Mouse (Mus musculus) heart, adult 11 months (tissue): Measurements from ENCODE around the gene Pan2.
"Not testable (repeated sequence)": the region's sequence is repeated elsewhere in the genome, so short reads cannot be mapped to it uniquely, and the experiment has no call there.

Experiments
- DNase-seq: peaks from one replicate; pipeline ENCODE4 v3.0.0; 2022

Pan2 gene

DNA sequence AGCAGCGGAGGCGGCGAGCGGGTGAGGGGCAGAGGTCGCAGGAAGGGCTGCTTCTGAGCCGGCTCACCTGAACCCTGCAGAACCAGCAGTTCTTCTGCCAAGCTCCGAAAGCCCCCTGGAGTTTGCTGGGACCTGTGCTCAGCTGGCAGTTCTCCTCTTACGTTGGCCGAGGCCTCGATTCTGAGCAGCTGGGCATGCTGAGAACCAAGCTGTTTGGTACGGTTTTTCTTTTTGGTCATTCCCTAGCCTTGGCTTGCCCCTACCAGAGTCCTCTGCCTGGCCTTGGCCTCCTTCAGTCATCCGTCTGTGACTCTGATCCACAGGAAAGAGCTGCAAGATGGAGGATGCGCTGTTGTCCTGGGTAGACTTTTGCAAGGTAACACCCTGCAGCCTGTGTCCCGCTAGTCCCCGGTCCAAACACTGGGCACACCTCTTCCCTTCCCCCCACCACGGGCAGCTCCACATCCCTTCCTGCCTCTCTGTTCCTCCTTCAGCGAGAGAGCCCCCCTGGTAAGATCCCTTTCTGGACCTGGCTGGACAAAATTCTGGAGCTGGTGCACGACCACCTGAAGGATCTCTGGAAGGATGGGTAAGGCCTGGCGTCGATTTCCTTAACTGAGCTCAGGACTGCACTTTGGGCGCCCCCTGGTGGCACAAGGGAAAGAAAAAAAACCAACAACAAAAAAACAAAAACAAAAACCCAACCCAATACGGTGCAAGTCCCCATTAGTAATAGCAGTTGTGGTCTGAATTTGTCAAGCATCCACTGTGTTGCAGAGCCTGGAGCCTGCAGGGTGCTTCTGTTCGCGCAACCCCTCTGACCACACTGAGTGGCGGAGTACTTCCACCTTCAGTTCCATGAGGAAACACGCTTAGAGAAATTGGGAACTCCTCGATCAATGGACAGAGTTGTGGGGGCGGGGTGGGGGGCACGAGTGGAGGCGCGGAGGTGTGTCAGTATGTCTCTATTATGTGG is 19.2 kb upstream of the Pan2 start:
- peak; percentile 91 for DNase-seq

- DNase-seq: peak; percentile 96
Measured at GRCm38 (mm10) chr10:128290594-128290993, 12.5 kb upstream of the Pan2 start.

- DNase-seq: no peak
Measured at GRCm38 (mm10) chr10:128296370-128297090, 6.6 kb upstream of the Pan2 start.

- no peak for DNase-seq
Measured at GRCm38 (mm10) chr10:128297221-128297620, 5.9 kb upstream of the Pan2 start.

- DNase-seq: no peak
Measured at GRCm38 (mm10) chr10:128297622-128298021, 5.5 kb upstream of the Pan2 start.

GRCm38 (mm10) chr10:128298243-128298642 is 4.9 kb upstream of the Pan2 start:
- DNase-seq: no peak

DNA sequence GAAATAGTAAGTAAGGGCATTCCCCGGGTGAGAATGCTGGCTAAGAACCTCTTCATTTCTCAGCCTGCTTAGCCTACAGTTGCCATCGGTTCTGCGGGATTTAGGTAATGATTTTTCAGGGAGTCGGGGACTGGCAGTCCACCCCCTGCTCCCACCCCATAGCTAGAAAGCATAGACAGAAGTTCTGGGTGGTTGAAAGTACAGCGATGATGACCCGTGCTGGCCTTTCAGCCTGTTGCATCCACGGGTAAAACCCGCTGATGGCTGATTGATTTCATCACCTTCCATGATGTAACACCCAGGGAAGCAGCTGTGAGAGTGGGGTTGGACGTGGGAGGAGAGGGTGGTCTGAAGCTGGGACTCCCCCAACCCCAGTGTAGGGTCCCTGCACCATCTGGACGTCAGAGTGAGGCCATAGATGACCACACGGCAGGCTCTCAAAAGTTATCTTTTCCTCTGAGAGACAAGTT is 4.4 kb upstream of the Pan2 start, which contains the start of gene Il23a:
Gene Il23a, minus strand, starts transcription at position 51 of the 470 bp plus-strand sequence.
- no peak for DNase-seq

DNA sequence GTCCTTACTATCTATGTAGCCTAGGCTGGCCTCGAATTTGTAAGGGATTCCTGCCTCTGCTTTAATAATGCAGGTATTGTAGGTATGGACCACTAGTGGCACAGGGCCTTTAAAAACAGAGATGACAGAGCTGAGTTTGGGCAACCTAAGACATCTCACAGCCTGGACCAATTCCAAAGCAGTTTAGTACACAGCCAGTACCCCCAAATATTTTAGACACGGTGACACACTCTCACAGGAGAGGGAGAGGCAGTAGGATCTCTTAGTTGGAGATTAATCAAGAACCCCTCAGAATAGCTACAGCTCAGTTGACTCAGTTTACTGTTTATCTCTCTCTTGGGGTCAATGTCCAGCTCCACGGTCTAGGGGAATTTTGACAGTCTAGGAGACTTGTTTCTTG is 778 bp upstream of the Pan2 start:
- no peak for DNase-seq

DNA sequence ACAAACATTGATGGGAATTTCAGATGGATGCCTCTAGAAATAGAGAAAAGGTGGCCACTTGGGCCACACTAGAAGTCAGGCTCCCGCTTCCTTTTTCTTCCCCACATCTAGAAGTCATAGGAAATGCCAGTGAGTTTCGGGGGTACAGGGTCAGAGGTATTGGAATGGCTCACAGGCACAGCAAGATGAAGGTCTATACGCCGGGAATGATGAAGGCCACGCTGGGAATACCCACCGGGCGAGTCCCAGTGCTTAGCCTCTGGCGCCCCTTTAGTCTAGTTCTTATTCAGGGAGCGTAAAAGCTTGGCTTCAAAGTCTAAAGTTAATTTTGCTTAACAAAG is 380 bp upstream of the Pan2 start:
- no peak for DNase-seq

DNA sequence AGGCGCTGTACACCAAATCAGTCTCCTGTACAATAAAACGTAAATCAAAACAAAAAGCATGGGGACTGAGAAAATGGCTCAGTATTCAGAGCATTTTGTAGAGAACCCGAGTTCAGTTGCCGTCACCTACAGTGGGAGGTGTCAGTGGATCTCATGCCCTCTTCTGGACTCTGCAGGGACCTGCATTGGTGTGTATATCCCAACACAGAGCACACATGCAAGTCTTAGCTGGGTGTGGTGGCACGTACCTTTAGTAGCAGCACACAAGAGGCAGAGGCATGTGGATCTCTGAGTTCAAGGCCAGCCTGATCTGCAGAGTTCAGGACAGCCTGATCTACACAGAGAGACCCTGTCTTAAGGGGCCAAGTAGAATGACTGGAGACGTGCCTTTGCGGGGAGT is 6.5 kb downstream of the Pan2 start:
- no peak for DNase-seq

- peak; percentile 89 for DNase-seq
Measured at GRCm38 (mm10) chr10:128310177-128310576, 7.0 kb downstream of the Pan2 start.

GRCm38 (mm10) chr10:128310902-128311301 is 7.8 kb downstream of the Pan2 start:
- DNase-seq: no peak

- no peak for DNase-seq
Measured at GRCm38 (mm10) chr10:128315578-128315977, 12.4 kb downstream of the Pan2 start.

- no peak for DNase-seq
Measured at GRCm38 (mm10) chr10:128321641-128322040, 18.5 kb downstream of the Pan2 start.

- peak; percentile 98 for DNase-seq
Measured at GRCm38 (mm10) chr10:128322141-128323108, 19.3 kb downstream of the Pan2 start, which contains the start of gene Cnpy2. Gene Cnpy2 (plus strand): TSS chr10:128322459.

DNA sequence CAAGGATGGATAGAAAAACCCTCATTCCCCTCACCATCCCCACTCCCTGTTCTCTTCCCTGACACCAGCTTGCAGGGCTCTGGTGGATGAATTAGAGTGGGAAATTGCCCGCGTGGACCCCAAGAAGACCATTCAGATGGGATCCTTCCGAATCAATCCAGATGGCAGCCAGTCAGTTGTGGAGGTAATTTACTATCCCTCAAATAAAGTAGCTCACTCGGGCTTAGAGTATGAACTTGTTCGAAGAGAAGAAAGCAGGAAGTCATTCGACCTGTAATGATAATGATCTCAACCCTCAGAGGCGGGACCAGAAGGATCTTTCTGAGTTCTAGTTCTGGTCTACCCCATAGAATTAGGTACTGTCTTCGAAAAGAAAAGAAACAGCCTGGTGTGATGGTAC is 20.4 kb downstream of the Pan2 start:
- DNase-seq: no peak

- DNase-seq: no peak
Measured at GRCm38 (mm10) chr10:128326825-128327224, 23.7 kb downstream of the Pan2 start.

DNA sequence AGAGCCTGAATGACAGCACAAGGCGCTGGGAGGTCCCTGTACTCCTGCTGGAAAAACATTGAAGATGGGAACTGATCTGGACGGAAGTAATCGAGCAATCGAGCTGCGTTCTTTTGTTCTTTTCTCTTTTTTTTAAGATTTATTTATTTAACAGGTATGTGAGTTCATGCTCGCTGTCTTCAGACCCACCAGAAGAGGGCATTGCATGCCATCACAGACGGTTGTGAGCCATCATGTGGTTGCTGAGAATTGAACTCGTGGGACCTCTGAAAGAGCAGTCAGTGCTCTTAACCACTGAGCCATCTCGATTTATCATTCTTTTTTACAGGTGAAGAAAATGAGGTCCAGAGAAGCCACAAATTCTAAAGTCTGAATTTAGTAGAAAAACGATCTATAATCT is 24.5 kb downstream of the Pan2 start:
- no peak for DNase-seq

GRCm38 (mm10) chr10:128332358-128333249 is 29.5 kb downstream of the Pan2 start:
- not testable (repeated sequence) for DNase-seq

DNA sequence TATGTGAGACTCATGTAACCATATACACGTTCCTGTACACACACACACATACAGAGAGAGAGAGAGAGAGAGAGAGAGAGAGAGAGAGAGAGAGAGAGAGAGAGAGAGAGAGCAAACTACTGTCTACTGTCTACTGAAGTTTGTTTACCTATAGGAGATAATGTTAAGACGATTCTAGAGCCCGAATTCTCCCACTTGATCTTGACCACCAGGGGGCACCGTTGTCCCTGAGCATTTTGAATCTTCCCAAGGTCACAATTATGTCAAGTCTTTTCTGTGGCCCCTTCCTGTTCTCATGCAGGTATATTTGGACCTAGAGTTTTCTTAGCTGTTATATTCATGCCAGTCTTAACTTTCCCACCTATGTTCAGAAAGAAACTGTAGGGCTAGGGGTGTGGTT is 32.4 kb downstream of the Pan2 start:
- DNase-seq: no peak

GRCm38 (mm10) chr10:128336195-128336594 is 33.1 kb downstream of the Pan2 start:
- DNase-seq: no peak
